Mouse (Mus musculus): ENCODE results near the gene Nrg3.
"Not testable (repeated sequence)": the region's sequence is repeated elsewhere in the genome, so short reads cannot be mapped to it uniquely, and the experiment has no call there.

Gene Nrg3

DNA sequence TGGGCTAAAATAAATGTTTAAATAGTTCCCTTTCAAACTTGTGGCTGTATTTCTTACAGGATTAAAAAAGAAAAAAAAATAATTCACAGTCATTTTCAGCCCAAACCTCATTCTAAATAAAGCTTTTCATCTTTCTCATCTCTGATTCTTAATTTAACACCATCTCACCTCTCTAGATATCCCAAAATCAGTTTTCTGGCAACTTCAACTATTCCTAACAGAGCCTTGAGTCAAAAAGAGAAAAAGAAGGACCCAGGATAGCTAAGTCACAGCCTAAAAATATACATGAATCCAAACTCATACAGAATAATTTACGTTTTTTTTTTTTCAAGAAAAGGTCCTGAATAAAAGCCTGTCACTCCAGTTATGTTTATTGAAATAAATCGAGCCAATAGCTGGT is 232.6 kb downstream of the Nrg3 start:
- DNase-seq (ENCODE audit: extremely low read depth, low read depth, low spot score) = no peak

DNA sequence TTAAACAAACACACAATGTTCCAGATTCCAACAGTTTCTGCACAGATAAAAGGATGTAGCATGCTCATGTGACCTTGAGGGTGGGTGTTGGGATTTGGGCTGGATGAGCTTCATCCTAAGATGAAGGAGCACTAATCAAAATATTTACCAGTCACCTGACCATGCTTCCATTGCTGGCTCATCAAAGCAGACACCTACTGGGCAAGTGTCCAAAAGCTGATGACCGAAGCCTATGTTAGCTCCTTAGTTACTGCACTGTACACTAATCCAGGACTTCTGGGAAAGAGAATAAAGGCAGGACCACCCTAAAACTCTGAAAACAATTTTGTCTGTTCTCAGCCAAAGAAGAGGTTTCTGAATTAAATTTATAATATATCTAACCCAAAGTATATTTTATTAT is 261.4 kb downstream of the Nrg3 start:
- no peak for DNase-seq (ENCODE audit: extremely low read depth, low read depth, low spot score)

DNA sequence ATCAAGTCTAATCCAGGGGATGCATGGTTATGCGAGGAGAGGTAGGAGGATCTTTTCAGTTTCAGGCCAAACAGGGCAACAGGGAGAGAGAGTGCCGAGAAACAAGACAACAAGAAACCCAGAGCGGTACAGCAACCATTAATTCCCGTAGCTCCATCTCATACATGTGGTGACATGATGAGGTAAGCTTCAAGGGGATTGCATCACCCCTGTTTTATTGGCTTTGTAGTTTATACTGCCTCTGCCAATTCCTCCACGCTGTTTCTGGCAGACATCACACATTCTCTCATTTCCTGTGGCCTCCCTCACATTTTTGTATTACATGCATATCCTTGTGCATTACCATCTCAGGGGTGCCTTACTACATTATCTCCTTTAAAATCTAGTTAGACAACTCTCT is 280.9 kb downstream of the Nrg3 start:
- DNase-seq (ENCODE audit: extremely low read depth, low read depth, low spot score) = no peak

DNA sequence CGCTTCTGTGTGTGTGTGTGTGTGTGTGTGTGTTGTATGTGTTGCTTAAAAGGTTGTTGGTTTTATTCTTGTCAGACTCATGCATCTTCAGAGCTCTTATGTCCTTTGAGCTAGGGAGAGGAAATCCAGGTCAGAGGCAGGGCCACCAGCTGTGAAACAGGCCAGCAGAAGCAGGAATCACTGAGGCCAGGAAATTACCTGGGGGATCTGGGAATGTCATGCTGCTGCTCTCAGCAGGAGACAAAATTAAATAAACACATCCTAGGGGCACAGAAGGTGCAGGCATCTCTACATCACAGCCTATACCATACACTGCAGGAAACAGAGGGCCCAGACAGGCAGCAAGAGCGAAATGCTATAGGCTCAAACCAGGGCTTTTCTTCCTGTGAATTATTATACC is 299.2 kb downstream of the Nrg3 start:
- no peak for DNase-seq (ENCODE audit: extremely low read depth, low read depth, low spot score)

DNA sequence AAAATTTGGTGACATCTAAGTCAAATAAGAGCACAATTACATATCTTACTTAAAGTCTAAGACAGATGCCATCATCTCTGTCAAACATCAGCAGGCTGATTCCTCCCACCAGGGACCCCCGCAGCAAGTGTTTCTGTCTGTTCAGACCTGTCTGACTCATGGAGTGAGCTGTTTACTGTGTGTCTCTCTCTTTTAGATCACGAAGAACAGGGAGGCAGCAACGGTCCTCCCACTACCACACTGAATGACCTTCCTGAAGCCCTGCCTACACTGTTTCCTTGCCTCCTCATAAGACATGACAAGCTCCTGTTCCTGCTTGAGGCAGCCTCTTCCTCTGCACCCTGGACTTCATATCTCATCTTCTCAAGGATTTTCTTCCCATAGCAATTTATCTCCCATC is 312.7 kb downstream of the Nrg3 start:
- DNase-seq (ENCODE audit: extremely low read depth, low read depth, low spot score) = no peak

DNA sequence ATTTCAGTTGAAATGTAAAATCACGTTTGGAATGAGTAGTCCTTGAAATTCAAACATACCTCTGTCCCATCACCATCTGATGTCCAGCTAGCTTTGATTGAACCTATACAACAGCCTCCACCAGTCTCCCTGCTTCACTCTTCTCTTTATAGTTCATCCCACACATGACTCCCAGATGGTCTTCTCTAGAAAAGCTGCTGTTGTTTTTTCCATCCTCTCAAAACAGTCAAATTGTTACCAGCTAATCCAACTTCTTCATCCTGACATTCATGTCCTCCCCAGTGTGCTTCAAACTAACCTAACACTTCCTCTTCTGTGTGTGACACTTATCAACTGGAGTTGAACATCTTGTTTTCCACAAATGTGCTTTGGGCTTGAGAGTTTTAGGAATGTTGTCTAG is 317.4 kb downstream of the Nrg3 start:
- DNase-seq (ENCODE audit: extremely low read depth, low read depth, low spot score) = no peak

DNA sequence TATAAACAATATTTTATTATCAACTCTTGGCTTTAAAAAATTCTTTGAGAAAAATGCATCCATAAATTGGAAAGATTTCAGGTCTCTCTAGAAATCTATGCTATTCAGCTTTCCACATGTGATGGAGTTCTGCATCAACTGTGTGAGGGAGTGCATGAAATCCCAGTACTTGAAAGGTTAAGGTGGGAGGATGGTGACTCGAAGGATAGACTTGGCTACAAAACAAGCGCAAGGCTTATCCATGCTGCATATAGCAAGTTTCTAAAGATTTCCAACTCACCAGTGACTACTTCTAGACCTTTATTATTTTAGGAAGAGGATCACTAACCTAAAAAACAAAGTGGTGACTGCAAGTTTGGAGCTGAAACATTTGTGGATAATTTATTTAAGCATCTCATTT is 343.1 kb downstream of the Nrg3 start:
- no peak for DNase-seq (ENCODE audit: extremely low read depth, low read depth, low spot score)

DNA sequence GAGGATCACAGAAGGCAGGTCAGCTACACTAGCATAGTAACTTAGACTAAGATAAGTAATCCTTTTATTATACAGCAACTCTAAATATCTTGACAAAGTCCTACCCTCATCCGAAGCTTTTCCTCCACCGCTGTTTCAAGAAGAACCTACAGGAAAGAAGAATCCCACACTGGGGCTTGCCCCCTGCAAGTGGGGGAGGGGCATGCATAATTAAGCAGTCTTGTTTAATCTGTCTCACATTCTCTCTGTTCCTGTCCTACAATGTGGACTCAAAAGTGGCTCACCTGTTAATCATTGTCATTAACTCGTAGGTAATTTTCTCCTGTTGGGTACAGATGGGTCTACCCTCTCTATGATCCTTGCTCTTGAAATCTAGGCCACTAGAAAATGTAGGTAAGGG is 354.9 kb downstream of the Nrg3 start:
- no peak for DNase-seq (ENCODE audit: extremely low read depth, low read depth, low spot score)

DNA sequence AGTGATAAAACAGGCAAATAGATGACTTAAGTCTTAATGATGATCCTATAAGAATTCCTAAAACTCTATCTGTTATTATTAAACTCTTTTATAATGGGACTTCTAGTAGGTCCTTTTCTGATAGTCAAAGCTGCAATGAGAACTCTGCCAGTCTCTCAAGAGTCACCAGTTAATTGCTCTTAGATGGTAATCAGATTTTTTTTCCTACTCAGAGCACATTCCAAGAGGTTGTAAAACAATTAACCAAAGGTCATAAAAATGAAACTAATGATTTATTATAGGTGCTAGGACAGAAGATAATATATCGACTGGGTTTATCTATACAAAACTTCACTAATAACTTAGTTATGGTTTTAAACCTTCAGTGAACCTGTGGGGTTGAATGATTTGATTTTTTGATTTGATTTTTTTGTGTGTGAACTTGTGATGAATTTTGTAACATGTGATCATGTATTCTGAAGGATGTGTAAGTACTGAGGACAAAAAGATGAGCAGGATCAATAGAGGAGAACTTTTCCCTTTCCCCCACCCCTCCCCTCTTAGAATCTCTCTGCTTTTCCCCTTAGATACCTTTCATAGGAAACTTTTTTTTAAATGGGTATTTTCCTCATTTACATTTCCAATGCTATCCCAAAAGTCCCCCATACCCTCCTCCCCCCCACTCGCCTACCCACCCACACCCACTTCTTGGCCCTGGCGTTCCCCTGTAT is 356.2 kb downstream of the Nrg3 start:
- DNase-seq (ENCODE audit: extremely low read depth, low read depth, low spot score) = not testable (repeated sequence)

DNA sequence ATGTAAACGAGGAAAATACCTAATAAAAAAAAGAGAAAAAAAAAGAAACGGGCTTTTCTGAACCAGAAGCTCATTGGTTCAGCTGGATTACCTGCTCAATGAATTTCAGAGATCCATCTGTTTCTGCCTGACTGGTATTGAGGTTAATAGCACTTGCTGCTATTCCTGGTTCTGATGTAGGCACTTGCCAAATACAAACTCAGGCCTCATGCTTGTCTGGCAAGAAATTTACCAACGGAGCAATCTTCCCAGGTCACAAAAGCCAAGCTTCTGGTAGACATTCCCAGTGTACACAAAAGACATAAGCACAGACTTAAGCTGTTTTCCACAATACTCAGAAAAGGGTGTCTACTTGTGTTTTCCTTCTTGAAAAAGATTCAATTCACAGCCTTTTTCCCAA is 363.3 kb downstream of the Nrg3 start:
- no peak for DNase-seq (ENCODE audit: extremely low read depth, low read depth, low spot score)

DNA sequence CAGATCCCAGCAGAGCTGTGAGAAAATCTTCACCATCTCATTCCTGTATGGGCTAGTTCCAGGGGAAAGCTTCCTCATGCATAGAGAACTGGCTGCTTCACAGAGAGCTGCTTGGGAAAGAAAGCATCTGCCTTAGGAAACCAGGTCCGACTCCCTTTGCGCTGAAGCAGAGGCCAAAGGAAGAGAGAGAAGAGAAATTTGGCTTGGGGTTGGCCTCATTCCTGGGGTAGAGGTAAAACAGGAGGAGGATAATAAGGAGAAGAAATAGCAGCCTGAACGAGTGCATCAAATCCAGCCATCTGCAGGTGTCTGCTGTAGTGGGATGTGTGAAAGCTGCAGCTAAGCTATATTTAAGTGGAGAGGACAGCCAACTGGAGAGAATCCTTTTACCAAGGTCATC is 366.1 kb downstream of the Nrg3 start:
- DNase-seq (ENCODE audit: extremely low read depth, low read depth, low spot score) = no peak

DNA sequence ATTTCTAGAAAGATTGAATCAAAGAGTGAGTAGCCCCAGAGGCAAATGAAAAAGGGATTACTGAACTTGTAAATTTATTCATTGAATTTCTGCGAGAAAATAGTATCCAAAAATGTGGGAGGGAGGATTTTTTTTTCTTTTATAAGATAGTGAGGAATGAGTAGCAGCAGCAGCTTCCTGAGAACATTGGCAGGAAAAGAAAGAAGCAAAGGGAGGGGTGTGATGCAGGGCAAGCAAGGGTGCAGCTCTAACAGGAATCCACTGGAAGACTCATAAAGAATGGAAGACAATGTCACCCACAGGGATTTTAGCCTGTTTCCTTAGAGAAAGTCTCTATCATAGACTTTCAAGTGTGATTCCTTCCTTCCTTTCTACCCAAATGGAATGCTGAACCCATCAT is 377.7 kb downstream of the Nrg3 start:
- no peak for DNase-seq (ENCODE audit: extremely low read depth, low read depth, low spot score)

DNA sequence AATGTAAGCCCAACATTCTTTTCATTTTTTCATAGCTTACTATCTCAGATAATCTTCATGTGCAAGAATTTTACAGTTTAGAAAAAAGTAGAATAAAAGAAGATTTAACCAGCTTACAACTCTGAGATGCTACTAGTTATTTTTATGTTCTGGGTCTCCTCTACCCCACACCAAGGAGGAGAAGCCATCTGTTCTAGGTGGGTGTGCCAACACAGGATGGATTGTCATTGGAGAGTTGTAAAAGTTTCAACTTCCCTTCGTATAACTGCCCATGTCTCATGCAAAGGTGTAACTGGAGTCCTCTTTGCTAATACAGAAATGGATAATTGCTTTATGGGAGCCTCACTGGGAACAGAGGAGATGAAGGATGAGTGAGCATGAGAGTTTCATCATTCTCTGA is 393.4 kb downstream of the Nrg3 start:
- no peak for DNase-seq (ENCODE audit: extremely low read depth, low read depth, low spot score)

DNA sequence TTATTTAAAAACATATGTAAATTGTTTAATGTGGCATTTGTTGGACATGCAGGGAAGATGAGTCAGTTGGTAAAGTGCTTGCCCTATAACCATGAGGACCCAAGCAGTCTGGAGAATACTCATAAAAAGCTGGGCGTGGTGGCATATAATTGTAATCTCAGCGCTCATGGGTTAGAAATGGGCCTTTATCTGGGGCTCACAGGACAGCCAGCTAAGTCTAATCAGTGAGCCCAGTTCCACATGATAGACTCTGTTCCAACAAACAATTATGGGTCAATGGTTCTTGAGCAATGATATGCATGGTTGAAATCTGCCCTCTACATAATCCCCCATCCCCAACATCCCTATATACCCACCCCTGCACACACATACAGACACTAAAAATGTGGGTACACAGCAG is 421.3 kb downstream of the Nrg3 start:
- DNase-seq (ENCODE audit: extremely low read depth, low read depth, low spot score) = no peak

DNA sequence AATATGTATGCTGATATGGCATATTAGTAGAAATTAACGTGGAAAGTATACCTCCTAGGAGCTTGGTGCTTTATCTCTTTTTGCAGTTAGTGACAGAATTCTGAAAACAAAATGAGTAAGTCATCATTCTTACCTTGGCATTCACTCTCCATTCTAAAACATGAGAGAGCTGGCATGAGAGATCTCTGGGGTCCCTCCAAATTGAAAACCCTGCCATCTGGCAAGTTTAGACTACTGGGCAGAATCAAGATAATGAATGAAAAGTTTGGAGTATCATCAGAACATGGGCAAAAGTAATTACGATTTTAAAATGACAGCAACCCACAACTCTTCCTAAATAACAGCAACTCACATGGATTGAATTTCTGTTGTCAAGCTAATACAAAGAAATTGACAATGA is 423.9 kb downstream of the Nrg3 start:
- no peak for DNase-seq (ENCODE audit: extremely low read depth, low read depth, low spot score)

DNA sequence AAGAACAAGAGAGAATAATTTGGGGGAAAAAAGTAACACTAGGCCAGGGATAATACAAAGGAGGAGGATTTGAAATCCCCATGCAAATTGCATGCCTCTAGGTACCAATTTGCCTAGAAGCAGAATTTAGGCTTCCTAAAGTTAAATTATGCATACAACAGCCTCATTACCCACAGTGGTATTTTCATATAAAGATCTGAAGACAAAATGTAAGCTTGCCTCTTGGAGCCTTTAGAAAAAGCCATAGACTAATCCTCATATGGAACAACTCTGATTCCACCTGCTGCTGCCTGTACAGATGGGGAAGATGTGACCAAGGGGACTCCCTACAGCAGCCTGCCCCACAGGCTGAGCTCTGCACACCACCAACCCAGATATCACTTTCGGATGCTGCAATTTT is 428.6 kb downstream of the Nrg3 start:
- no peak for DNase-seq (ENCODE audit: extremely low read depth, low read depth, low spot score)

DNA sequence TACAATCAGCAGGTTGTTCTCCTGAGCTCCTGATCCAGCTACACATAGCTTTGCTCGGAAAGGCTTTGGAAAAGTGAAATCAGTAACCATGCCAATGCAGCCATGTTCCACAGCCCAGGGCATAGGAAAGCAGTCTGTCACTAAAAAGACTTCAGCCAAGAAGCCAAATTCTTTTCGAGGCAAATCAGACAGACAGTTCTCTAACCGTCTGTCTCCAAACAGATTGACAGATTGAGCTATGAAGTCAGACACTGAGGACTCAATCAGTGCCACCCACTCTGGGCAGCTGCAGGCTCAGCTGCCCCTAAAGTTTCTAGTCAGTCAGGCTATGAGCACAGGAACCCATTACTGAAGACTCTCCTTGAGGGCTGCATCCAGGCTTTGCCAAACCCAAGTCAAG is 429.1 kb downstream of the Nrg3 start:
- DNase-seq (ENCODE audit: extremely low read depth, low read depth, low spot score) = no peak

DNA sequence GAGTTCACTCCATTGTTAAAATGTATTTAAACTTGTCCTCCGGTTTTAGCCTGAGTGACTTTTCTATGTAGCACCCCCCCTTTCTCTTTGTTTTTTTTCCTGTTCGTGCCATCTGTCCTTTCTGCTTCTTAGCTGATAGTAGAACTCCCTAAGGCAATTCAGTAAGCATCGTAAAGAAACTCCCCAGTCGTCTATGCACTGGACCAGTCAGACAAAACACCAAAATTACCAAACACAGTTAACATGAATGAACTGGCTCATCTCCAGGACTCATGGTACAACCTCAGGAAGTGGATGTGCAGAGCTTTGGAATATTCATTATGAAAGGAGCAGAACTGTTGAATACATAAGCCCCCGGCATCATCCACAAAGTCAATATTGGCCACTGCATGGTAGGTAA is 429.5 kb downstream of the Nrg3 start:
- no peak for DNase-seq (ENCODE audit: extremely low read depth, low read depth, low spot score)

DNA sequence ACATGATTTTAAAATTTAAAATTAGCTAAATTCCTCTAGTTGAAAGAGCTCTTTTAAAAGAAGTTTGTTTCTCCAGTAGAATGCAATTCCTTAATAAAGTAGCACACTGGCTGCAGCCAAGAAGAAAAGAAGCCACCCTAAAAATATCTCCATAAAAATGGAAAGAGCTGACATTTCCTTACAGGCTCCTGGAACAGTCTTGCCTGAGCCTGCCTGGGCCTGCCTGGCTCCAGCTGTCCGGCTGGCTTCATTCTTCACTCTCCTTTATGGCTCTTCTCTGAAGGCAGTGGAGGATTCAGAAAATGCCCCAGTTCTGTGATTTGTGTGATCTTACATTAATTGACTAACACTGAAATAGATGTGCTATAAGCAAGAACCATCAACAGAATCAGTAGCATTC is 433.8 kb downstream of the Nrg3 start:
- no peak for DNase-seq (ENCODE audit: extremely low read depth, low read depth, low spot score)

DNA sequence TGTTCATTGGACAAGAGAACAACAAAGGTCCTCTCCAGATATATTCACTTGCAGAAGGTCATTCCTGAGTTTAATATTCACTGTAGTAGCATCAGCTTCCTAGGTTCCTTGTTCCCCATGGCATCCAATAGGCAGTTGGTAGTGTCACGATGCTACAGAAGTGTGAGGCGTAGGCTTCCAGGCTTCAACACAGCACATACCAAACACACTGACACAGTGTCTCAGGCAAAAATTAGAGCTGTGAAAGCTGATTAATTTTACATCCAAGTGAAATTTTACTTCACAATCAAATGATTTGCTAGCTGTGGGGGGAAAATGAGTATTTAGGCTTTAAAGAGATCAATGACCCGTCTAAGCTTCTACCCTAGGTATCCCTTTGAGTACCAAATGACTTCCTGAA is 438.4 kb downstream of the Nrg3 start:
- no peak for DNase-seq (ENCODE audit: extremely low read depth, low read depth, low spot score)

DNA sequence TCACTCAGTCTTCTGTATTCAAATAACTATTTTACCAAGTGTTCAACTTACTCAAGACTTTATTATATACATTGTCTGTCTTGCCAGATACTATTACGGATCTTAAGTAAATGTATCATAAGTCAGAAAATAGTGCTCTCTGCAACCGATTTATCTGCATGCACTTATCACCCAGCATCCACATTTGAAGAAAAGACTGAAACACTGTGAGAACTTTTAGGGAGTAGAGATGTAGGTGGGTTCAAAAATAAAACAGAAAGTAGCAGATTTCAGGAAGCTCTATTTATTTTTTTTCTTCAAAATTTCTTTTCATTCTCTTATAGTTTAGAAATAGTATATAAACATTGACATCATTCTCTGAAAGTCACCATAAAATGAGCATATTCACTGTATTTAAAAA is 449.8 kb downstream of the Nrg3 start:
- DNase-seq (ENCODE audit: extremely low read depth, low read depth, low spot score) = no peak

DNA sequence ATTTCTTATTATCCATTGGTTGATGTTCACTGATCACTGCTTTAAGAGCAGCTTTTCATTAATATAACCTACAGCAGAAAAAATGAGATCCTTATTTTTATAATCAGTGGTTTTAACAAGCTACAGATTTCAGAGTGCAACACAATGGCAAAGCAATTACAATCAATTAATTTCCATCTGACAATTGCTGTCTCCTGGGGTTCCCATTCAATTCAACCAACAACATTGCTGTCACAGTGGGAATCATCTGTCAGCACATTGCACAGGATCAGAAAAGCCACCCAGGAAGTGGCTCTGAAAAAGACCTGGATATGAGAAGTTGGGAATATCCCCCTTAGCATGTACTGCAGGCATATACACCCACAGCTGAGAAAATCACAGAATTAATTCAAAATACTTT is 458.8 kb downstream of the Nrg3 start:
- no peak for DNase-seq (ENCODE audit: extremely low read depth, low read depth, low spot score)

DNA sequence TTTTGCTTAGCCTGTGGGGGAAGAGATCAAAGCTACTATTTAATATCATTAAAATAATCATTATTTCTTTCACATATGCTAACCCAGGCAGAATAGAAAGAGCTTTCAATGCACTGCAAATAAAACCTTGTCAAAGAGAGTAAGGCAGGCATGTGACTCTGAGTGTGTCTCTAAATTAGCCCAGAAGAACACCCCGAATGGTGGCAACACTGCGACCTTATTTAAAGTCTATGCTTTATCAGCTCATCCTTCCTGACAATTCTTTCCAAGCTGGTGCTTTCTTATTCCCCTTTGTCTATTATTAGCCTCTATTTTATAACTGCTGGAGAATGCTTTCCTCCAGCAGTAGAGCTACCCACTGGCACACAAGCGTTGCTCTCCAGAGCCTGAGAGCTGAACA is 475.0 kb downstream of the Nrg3 start:
- DNase-seq (ENCODE audit: extremely low read depth, low read depth, low spot score) = no peak

DNA sequence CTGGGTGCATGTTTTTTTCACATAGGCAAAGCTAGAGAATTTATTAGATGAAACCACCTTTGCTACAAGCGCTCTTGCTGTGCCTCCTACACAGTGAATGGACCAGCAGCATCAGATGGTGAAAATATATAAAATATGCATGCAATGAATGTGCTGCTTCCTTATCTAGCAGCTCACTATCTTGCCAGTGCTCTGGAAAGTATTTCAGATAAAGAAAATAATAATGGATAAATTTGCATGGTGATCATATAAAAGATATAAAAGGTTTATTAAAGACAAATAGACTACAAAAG is 480.4 kb downstream of the Nrg3 start:
- DNase-seq (ENCODE audit: extremely low read depth, low read depth, low spot score) = no peak
